Mouse (Mus musculus) hindbrain, embryonic 15.5 days (tissue): Measurements from ENCODE around the gene Zfr. TPM values are rescaled to one million over a fixed set of nuclear protein-coding genes. Genes with fewer than 3 reads are reported as not detected.
"Not testable (repeated sequence)": the region's sequence is repeated elsewhere in the genome, so short reads cannot be mapped to it uniquely, and the experiment has no call there.

Experiments used
- ATAC-seq: fragments of 200-750 bp; cut with Nextera tagmentation; 2 replicates; pipeline ENCODE4 v1.8.0; 2017; ENCODE audit warnings: low read depth, moderate number of reproducible peaks, moderate TSS enrichment; ENCODE audit not compliant: low FRiP score
- H3K27ac ChIP-seq: fragments of 300-500 bp; sonication (generic); replicated peaks from 2 replicates; pipeline ENCODE4 v1.5.1; 2015; ENCODE audit warnings: mild to moderate bottlenecking, inconsistent platforms
- H3K27me3 ChIP-seq: fragments of 300-500 bp; sonication (generic); 2 replicates; pipeline ENCODE4 v1.6.1; 2015; ENCODE audit warnings: control low read depth, inconsistent platforms
- H3K36me3 ChIP-seq: fragments of 300-500 bp; sonication (generic); 2 replicates; pipeline ENCODE4 v1.6.1; 2015; ENCODE audit warnings: control low read depth, inconsistent platforms
- H3K4me1 ChIP-seq: fragments of 300-500 bp; sonication (generic); replicated peaks from 2 replicates; pipeline ENCODE4 v1.6.1; 2015; ENCODE audit warnings: control low read depth, inconsistent platforms
- H3K4me2 ChIP-seq: fragments of 300-500 bp; sonication (generic); 2 replicates; pipeline ENCODE4 v1.6.1; 2015; ENCODE audit warnings: moderate library complexity, mild to moderate bottlenecking, inconsistent platforms
- H3K4me3 ChIP-seq: fragments of 300-500 bp; sonication (generic); 2 replicates; pipeline ENCODE4 v1.5.1; 2015; ENCODE audit warnings: mild to moderate bottlenecking, inconsistent platforms
- H3K9ac ChIP-seq: fragments of 300-500 bp; sonication (generic); 2 replicates; pipeline ENCODE4 v1.6.1; 2015; ENCODE audit warnings: inconsistent platforms
- H3K9me3 ChIP-seq: fragments of 300-500 bp; sonication (generic); 2 replicates; pipeline ENCODE4 v1.6.1; 2016; ENCODE audit warnings: control low read depth, inconsistent platforms
- WGBS: fragments of 180-500 bp; shearing (Covaris S2); methylation state at CpG from one replicate; pipeline ENCODE4 v1.1.7; 2015; 5-methylcytosine and 5-hydroxymethylcytosine counted together
- polyA plus RNA-seq: library from polyadenylated mRNA; unstranded; fragments of >200 nt; fragmentation: Nextera tagmentation; extraction: Ambion mirVana; gene quantifications from 2 replicates; pipeline ENCODE4 v1.2.1, GENCODE M21; 2015

Gene Zfr
- polyA plus RNA-seq, 1 experiment from 2014 or later: 153 TPM

- Histone ChIP-seq H3K27me3 (no peaks in the 10 kb centered on the region), H3K9me3 (no peaks in the 10 kb centered on the region), H3K9ac (no peak overlapping the region), H3K27ac (no peak overlapping the region), H3K4me1 (no peaks in the 10 kb centered on the region), H3K36me3 (peaks cover 19% of the 10 kb centered on the region), H3K4me3 (no peak overlapping the region), H3K4me2 (no peak overlapping the region)
- no peak for ATAC-seq
- WGBS: 89% methylated on average over 8 of the region's 8 CpGs
Observed at GRCm38 (mm10) chr15:12140985-12141729, 23.5 kb downstream of the Zfr start.

GRCm38 (mm10) chr15:12147423-12147822, 29.8 kb downstream of the Zfr start:
- H3K4me3 ChIP-seq: no peak overlapping the region
- H3K4me2 ChIP-seq: no peak overlapping the region
- 83% methylated on average over 2 of the region's 2 CpGs for WGBS
- H3K4me1 ChIP-seq: no peaks in the 10 kb centered on the region
- H3K27me3 ChIP-seq: no peaks in the 10 kb centered on the region
- no peaks in the 10 kb centered on the region for H3K9me3 ChIP-seq
- no peak overlapping the region for H3K27ac ChIP-seq
- H3K36me3 ChIP-seq: peaks cover 47% of the 10 kb centered on the region
- H3K9ac ChIP-seq: no peak overlapping the region
- ATAC-seq: no peak

DNA sequence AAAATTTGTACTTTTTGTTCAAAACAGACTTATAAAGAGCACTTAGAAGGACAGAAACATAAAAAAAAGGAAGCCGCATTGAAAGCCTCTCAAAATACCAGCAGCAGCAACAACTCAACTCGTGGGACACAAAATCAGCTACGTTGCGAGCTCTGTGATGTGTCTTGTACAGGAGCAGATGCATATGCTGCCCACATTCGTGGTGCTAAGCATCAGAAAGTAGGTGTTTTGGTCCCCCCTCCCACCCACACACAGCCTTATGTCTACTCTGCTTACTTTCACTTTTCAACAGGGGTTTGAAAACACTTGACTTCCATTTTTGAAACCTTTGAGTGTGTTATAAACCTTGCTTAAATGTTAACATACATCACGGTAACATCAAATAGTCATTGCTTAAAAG, 31.9 kb downstream of the Zfr start:
- ATAC-seq: no peak
- no peak overlapping the region for H3K4me2 ChIP-seq
- H3K27ac ChIP-seq: no peak overlapping the region
- H3K4me1 ChIP-seq: no peaks in the 10 kb centered on the region
- no peaks in the 10 kb centered on the region for H3K9me3 ChIP-seq
- H3K9ac ChIP-seq: no peak overlapping the region
- peaks cover 62% of the 10 kb centered on the region for H3K36me3 ChIP-seq
- WGBS: 95% methylated on average over 6 of the region's 6 CpGs
- H3K27me3 ChIP-seq: no peaks in the 10 kb centered on the region
- no peak overlapping the region for H3K4me3 ChIP-seq

GRCm38 (mm10) chr15:12153747-12154146, 36.1 kb downstream of the Zfr start:
- no peaks in the 10 kb centered on the region for H3K27me3 ChIP-seq
- H3K4me2 ChIP-seq: no peak overlapping the region
- 88% methylated on average over 3 of the region's 3 CpGs for WGBS
- no peaks in the 10 kb centered on the region for H3K9me3 ChIP-seq
- H3K9ac ChIP-seq: no peak overlapping the region
- no peak overlapping the region for H3K27ac ChIP-seq
- no peak overlapping the region for H3K4me3 ChIP-seq
- ATAC-seq: no peak
- no peaks in the 10 kb centered on the region for H3K4me1 ChIP-seq
- peaks cover 77% of the 10 kb centered on the region for H3K36me3 ChIP-seq

- H3K36me3 ChIP-seq: peaks cover 44% of the 10 kb centered on the region
- H3K9me3 ChIP-seq: no peaks in the 10 kb centered on the region
- no peak for ATAC-seq
Observed at GRCm38 (mm10) chr15:12178126-12178525, 60.5 kb downstream of the Zfr start.

DNA sequence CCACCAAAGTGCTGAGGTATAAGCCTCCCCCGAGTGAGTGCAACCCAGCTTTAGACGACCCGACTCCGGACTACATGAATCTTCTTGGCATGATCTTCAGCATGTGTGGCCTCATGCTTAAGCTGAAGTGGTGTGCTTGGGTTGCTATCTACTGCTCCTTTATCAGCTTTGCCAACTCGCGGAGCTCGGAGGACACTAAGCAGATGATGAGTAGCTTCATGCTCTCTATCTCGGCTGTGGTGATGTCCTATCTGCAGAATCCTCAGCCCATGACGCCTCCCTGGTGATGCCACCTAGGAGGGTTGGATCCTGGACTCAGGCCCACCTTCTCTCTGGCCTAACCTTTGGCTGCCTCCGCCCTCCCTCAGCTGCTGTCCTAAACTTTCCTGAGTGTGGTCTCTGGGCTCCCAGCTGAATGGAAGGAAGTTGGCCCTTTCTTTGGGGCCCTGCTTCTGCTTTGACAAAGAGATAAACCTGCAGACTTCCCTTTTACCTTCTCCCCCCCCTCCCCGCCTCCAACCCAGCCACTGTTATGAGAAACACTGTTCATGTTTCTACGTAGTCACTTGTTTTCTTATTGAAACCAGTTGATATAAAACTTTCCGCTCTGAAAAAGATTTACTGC, 63.7 kb downstream of the Zfr start:
- H3K9ac ChIP-seq: not testable (repeated sequence)
- WGBS: 94% methylated on average over 13 of the region's 13 CpGs

More at GRCm38 (mm10) chr15:12178126-12178525, 60.5 kb downstream of the Zfr start:
- H3K27ac ChIP-seq: no peak overlapping the region
- H3K4me1 ChIP-seq: no peaks in the 10 kb centered on the region
- H3K27me3 ChIP-seq: no peaks in the 10 kb centered on the region
- no peak overlapping the region for H3K4me2 ChIP-seq
- H3K4me3 ChIP-seq: no peak overlapping the region
- no peak overlapping the region for H3K9ac ChIP-seq
- WGBS: 63% methylated on average over 5 of the region's 5 CpGs

GRCm38 (mm10) chr15:12193880-12194816, 76.5 kb downstream of the Zfr start:
- H3K9ac ChIP-seq: no peak overlapping the region
- H3K4me2 ChIP-seq: no peak overlapping the region
- H3K9me3 ChIP-seq: no peaks in the 10 kb centered on the region
- H3K36me3 ChIP-seq: peaks cover 5% of the 10 kb centered on the region
- H3K27me3 ChIP-seq: no peaks in the 10 kb centered on the region
- 74% methylated on average over 25 of the region's 25 CpGs for WGBS
- H3K4me1 ChIP-seq: no peaks in the 10 kb centered on the region
- H3K4me3 ChIP-seq: no peak overlapping the region
- no peak for ATAC-seq
- no peak overlapping the region for H3K27ac ChIP-seq

More for the DNA sequence above, 63.7 kb downstream of the Zfr start:
- not testable (repeated sequence) for H3K27me3 ChIP-seq, H3K4me3 ChIP-seq, H3K27ac ChIP-seq, H3K4me1 ChIP-seq, ATAC-seq, H3K9me3 ChIP-seq, H3K4me2 ChIP-seq
- H3K36me3 ChIP-seq: peaks cover 24% of the 10 kb centered on the region

DNA sequence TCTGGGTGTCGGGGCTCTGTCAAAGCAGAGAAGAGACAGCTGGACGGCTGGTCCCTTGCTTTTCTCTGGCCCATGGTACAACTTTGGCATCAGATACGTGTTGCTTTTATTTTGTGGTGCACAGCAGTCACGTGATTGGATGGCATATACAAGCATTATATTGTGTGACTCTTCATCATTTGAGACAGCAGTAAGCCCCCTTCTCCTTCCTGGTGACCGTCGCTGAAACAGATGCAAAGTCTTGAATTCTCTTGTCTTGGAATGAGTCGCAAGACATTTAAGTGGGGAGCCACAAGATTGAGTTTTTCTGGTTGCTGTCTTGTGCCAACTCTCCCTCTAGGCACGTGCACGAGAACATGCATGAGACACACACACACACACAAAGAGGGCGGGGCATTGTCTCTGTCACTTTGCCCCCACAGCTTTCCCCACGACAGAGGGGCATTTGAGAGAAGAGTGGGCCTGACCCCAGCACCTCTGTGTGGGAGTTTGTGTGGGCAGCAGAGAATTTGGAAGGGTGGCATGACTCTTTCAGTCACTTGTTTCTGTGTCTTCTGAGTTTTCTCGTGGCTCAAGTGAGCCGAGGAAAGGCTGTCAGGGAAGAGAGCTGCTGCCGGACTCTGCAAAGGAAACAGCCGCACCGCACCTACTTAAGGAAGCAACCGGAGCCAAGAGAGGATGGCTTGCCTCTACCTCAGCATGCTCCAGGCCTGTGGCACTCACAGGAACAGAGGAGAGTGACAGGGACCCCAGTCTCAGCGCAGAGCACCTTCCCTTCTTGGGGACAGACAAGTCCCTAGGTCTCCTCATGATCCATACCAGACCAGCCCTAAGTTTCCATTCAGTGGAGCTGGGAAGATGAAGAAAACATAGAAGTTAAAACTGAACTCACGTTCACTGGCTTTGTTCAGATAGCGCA, 77.4 kb downstream of the Zfr start:
- no peak overlapping the region for H3K4me2 ChIP-seq
- WGBS: 80% methylated on average over 20 of the region's 20 CpGs
- no peaks in the 10 kb centered on the region for H3K9me3 ChIP-seq
- H3K9ac ChIP-seq: no peak overlapping the region
- no peak for ATAC-seq
- H3K4me1 ChIP-seq: no peaks in the 10 kb centered on the region
- no peak overlapping the region for H3K4me3 ChIP-seq
- H3K27me3 ChIP-seq: no peaks in the 10 kb centered on the region
- H3K36me3 ChIP-seq: peaks cover 5% of the 10 kb centered on the region
- H3K27ac ChIP-seq: no peak overlapping the region

DNA sequence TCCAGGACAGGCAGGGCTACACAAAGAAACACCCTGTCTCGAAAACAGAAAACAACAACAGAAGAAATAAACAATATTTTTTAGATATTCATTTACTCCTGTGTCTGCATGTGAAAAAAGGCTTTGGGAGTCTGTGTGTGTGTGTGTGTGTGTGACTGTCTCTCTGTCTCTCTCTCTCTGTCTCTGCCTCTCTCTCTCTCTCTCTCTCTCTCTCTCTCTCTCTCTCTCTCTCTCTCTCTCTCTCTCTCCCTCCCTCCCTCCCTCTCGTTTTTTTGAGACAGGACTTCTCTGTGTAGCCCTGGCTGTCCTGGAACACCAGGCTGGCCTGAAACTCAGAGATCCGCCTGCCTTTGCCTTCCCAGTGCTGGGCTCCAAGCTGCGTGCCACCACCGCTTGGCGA, 78.3 kb downstream of the Zfr start:
- Histone ChIP-seq H3K27me3 (no peaks in the 10 kb centered on the region), H3K36me3 (no peaks in the 10 kb centered on the region; the same call in 1 of the 2 replicates), H3K4me3 (no peak overlapping the region), H3K9ac (no peak overlapping the region), H3K4me1 (no peaks in the 10 kb centered on the region), H3K27ac (no peak overlapping the region), H3K9me3 (no peaks in the 10 kb centered on the region), H3K4me2 (no peak overlapping the region)
- 80% methylated on average over 6 of the region's 6 CpGs for WGBS
- ATAC-seq: no peak

DNA sequence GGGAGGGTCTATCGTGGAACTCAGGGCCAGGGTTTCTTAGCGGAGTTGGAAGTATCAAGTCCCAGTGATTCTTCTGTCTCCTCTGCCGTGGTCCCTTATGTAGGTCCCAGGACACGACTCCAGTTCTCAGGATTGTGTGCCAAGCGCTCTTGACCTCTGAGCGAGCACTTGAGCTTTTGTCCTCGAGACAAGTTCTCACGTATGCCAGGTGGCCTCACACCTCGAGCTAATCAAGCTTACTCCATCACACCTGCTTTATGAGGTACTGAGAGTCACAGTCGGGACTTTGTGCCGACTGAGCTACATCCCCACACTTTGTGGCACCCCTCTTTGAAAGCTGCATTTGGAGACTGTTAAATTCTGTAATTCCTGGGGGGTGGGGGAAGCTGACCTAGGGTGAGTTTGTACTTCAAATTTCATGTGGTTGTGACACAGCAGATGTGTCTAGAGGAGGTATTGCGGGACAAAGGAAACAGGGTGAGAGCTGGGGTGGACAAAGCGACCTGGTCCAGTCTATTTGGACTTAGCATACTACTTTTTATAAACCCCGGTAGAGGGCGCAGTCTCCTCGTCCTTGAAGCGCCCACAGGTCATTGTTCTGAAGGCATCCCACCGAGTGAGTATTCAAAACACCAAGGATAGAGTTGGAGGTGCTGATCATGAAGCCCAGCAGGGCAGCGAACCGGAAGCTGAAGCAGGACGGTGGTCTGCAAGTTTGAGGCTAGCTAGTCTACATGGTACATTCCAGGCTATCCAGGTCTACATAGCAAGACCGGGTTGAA, 79.0 kb downstream of the Zfr start:
- no peak overlapping the region for H3K4me2 ChIP-seq

GRCm38 (mm10) chr15:12197361-12197760, 79.7 kb downstream of the Zfr start:
- Histone ChIP-seq H3K9ac (no peak overlapping the region), H3K9me3 (no peaks in the 10 kb centered on the region), H3K36me3 (no peaks in the 10 kb centered on the region), H3K4me2 (no peak overlapping the region), H3K4me1 (no peaks in the 10 kb centered on the region), H3K27ac (no peak overlapping the region), H3K4me3 (no peak overlapping the region), H3K27me3 (no peaks in the 10 kb centered on the region)
- ATAC-seq: no peak
- 91% methylated on average over 6 of the region's 6 CpGs for WGBS

More for the DNA sequence above, 79.0 kb downstream of the Zfr start:
- WGBS: 41% methylated on average over 22 of the region's 22 CpGs
- peak; percentile 59; the same call in 1 of the 2 replicates for ATAC-seq
- no peak overlapping the region for H3K9ac ChIP-seq
- H3K9me3 ChIP-seq: no peaks in the 10 kb centered on the region
- H3K4me1 ChIP-seq: no peaks in the 10 kb centered on the region
- no peaks in the 10 kb centered on the region for H3K27me3 ChIP-seq
- no peaks in the 10 kb centered on the region for H3K36me3 ChIP-seq
- H3K27ac ChIP-seq: no peak overlapping the region
- H3K4me3 ChIP-seq: no peak overlapping the region
